Comparison of ENCODE assay signal across 12 mouse cellular contexts in the genomic region with DNA sequence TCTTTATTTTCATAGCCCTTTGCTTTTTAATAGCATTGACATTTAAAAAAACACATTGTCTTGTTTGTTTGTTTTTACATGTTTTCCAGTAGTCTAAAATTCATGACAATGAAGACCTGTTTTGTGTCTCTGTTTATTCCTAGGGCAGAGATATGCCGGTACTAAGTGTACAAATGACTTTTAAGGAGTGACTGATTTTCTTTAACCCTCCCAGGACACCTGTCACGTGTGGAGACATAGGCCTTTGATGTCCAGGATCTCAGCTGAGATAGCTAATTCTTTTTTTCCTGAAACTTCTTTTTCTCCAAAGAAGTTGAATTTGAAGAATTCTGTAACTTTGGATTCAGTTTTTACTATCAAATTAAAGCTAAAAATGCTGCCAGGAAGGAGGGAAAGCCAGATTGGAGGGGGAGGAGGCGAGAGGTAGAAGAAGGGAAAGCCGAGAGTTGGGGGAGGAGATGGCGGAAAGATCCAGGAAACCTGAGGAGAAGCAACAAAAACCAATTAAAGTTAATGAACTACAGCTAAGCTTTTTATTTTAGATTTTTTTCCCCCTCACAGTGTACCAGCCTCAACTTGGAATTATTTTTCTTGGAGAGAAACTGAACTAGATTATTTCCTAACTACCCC.
A peak's percentile ranks its signal among the peaks of the same experiment; 100 is the strongest.
DNase-seq lines count a peak whose midpoint lies in the region; ATAC-seq and TF ChIP-seq lines count a peak whose summit lies in the region.
"Had no signal": no experiment of that assay in that cellular context is flagged by ENCODE, and none has a peak within 500 bp of the region (broad histone marks: within the 10 kb centered on the region; RNA-seq: fewer than 3 reads in every experiment).

No protein-coding gene starts in this region.

- peaks cover 6% of the 10 kb centered on the region for H3K4me1 ChIP-seq in kidney, embryonic 16.5 days (ENCODE audit: insufficient read depth, low read length)
- no peaks in the 10 kb centered on the region for H3K4me1 ChIP-seq in forebrain, postnatal 0 days (ENCODE audit: insufficient read depth)
- no peaks in the 10 kb centered on the region for H3K4me1 ChIP-seq in olfactory bulb, adult 2 months (ENCODE audit: control insufficient read depth, insufficient read depth, low read length)
- H3K4me1 ChIP-seq: liver, embryonic 12.5 days; megakaryocyte, embryonic 14.5 days had no signal

- 29% methylated on average over 5 of the region's 5 CpGs for WGBS in kidney, embryonic 16.5 days
- WGBS in forebrain, postnatal 0 days, result 46% methylated on average over 5 of the region's 5 CpGs
- WGBS in olfactory bulb, adult 2 months, result 39% methylated on average over 5 of the region's 5 CpGs

- H3K27me3 ChIP-seq in kidney, embryonic 16.5 days (ENCODE audit: insufficient read depth, low read length), result no peaks in the 10 kb centered on the region
- no peaks in the 10 kb centered on the region for H3K27me3 ChIP-seq in forebrain, postnatal 0 days (ENCODE audit: insufficient read depth, low read length)
- H3K27me3 ChIP-seq: liver, embryonic 12.5 days; megakaryocyte, embryonic 14.5 days had no signal

- H3K36me3 ChIP-seq in kidney, embryonic 16.5 days (ENCODE audit: insufficient read depth, low read length), result no peaks in the 10 kb centered on the region
- no peaks in the 10 kb centered on the region for H3K36me3 ChIP-seq in forebrain, postnatal 0 days (ENCODE audit: insufficient read depth)
- H3K36me3 ChIP-seq: liver, embryonic 12.5 days had no signal

- peak; percentile 70; the same call in 1 of the 2 replicates for ATAC-seq in kidney, embryonic 16.5 days (ENCODE audit: low FRiP score, low TSS enrichment)
- peak; percentile 48; the same call in 1 of the 2 replicates for ATAC-seq in forebrain, postnatal 0 days
- ATAC-seq: inflammation-experienced regulatory T-cells, adult 6 months; liver, embryonic 12.5 days had no signal

- no peak overlapping the region for H3K9ac ChIP-seq in kidney, embryonic 16.5 days (replicated peaks; ENCODE audit: low read length)
- H3K9ac ChIP-seq in forebrain, postnatal 0 days, result no peak overlapping the region
- H3K9ac ChIP-seq: liver, embryonic 12.5 days had no signal

- H3K9me3 ChIP-seq in kidney, embryonic 16.5 days (ENCODE audit: low read length), result no peaks in the 10 kb centered on the region
- no peaks in the 10 kb centered on the region for H3K9me3 ChIP-seq in forebrain, postnatal 0 days (ENCODE audit: low read length)
- H3K9me3 ChIP-seq: liver, embryonic 12.5 days; megakaryocyte, embryonic 14.5 days had no signal

- no peak overlapping the region for H3K4me2 ChIP-seq in kidney, embryonic 16.5 days (replicated peaks; ENCODE audit: low read depth, low read length)
- H3K4me2 ChIP-seq in forebrain, postnatal 0 days (ENCODE audit: low read depth), result no peak overlapping the region
- H3K4me2 ChIP-seq: liver, embryonic 12.5 days had no signal

- DNase-seq in kidney, postnatal 14 days, result no peak
- peak; percentile 55 for DNase-seq in brain, embryonic 18.5 days (ENCODE audit: low read depth, low spot score)
- peak; percentile 72 for DNase-seq in forebrain, postnatal 0 days
- DNase-seq in B cell, adult 2 months, result no peak
- DNase-seq in gastrocnemius, postnatal 4 days (ENCODE audit: low spot score in 2 of 2), result no peak
- DNase-seq: adrenal gland, postnatal 10 days; cerebellum, adult 18-20 months had no signal

- H3K4me3 ChIP-seq in kidney, embryonic 16.5 days (ENCODE audit: low read length), result no peak overlapping the region
- no peak overlapping the region for H3K4me3 ChIP-seq in forebrain, postnatal 0 days (ENCODE audit: low read depth, low read length)
- no peak overlapping the region for H3K4me3 ChIP-seq in olfactory bulb, adult 2 months (ENCODE audit: insufficient read depth, low read depth, low read length)
- H3K4me3 ChIP-seq: liver, embryonic 12.5 days; megakaryocyte, embryonic 14.5 days had no signal

- H3K27ac ChIP-seq in kidney, embryonic 16.5 days (ENCODE audit: low read length), result no peak overlapping the region
- no peak overlapping the region for H3K27ac ChIP-seq in forebrain, postnatal 0 days (ENCODE audit: low read depth, low read length)
- H3K27ac ChIP-seq in olfactory bulb, adult 2 months (ENCODE audit: insufficient read depth, low read depth, low read length), result peak overlapping the region; percentile 13; the same call in 1 of the 2 replicates
- H3K27ac ChIP-seq: liver, embryonic 12.5 days had no signal

- TF ChIP-seq CTCF in forebrain, postnatal 0 days (IDR thresholded peaks at IDR 0.05; ENCODE audit: low read depth), result no peak
- no peak for TF ChIP-seq CTCF in olfactory bulb, adult 2 months (IDR thresholded peaks at IDR 0.05; ENCODE audit: insufficient read depth, low read depth, low read length)

- TF ChIP-seq POLR2A in olfactory bulb, adult 2 months (IDR thresholded peaks at IDR 0.05; ENCODE audit: insufficient read depth, low read depth, low read length), result no peak

Comparison
In these comparisons a context has a peak if more than half of its experiments do, and no peak if none do; other contexts are left out.
1. DNase-seq: peak in brain, embryonic 18.5 days (single experiment) and forebrain, postnatal 0 days (single experiment); none in kidney, postnatal 14 days (single experiment), B cell, adult 2 months (0 of 2) and gastrocnemius, postnatal 4 days (0 of 2).